Mouse (Mus musculus): ENCODE data around the gene Plpp4.

Gene Plpp4

GRCm38 (mm10) chr7:129256621-129257373 lies at the start of gene Plpp4:
Gene Plpp4, plus strand, starts transcription at chr7:129257031.
- no peak for DNase-seq

- no peak for DNase-seq
Measured at GRCm38 (mm10) chr7:129215926-129216543, 40.8 kb upstream of the Plpp4 start.

- no peak for DNase-seq
Measured at GRCm38 (mm10) chr7:129216547-129217195, 40.2 kb upstream of the Plpp4 start.

GRCm38 (mm10) chr7:129220948-129221347 lies 35.9 kb upstream of the Plpp4 start:
- no peak for DNase-seq

DNA sequence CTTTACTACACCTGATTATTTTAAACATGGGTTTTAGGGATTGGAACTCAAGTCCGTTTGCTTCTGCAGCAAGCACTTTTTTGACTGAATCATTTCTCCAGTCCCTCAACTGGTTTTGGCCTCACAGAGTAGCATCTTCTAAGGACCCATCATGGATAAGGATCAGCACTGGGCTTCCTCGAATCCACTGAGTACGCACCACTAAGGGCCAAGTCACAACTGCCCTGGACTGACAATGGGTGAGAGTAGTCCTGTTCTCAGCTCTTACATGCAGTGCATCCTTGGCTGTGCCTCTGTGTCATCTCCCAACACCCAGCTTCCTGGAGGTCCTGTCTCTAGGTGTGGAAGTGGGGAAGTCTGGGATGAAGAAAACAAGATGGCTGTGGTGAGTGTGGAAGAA lies 35.2 kb upstream of the Plpp4 start:
- DNase-seq = no peak

DNA sequence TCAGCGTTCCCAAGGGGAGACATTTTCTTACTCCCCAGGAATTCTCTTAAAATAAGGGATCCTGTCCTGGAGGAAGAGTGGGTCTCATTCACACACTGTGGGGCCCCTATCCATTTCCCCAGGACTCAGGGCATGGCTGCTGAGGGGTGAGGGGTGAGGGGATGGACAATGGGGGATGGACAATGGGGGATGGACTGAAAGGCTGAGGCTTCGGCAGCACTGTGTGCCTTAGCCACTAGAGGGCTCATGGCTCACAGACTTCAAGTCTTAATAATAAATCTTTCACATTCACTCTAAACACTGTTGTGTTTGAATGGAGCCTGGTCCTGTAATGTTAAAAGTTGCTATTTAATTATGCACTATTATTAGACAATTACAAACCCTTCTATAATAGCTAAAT lies 21.4 kb upstream of the Plpp4 start:
- no peak for DNase-seq

DNA sequence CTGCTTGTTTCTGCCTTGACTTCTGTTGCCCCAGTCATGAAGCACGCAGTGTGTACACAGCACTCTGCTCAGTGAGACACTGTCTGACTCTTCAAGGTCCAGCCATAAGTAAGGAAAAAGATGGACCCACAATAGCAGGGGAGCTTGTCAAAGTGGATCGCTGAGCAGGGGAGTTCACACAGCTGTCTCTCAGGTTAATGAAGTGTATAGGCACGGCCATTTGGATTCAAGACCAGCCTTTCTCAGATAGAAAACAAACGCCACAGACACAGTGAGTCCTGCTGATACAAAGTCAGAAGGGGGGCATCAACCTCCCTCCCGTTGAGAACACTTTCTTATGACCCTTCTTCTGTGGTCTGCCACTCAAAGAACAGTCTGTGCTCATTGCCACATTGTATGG lies 20.8 kb upstream of the Plpp4 start:
- no peak for DNase-seq

GRCm38 (mm10) chr7:129250981-129251380 lies 5.8 kb upstream of the Plpp4 start:
- DNase-seq = no peak

GRCm38 (mm10) chr7:129253406-129253805 lies 3.4 kb upstream of the Plpp4 start:
- DNase-seq = no peak

GRCm38 (mm10) chr7:129254126-129254525 lies 2.7 kb upstream of the Plpp4 start:
- DNase-seq = no peak

DNA sequence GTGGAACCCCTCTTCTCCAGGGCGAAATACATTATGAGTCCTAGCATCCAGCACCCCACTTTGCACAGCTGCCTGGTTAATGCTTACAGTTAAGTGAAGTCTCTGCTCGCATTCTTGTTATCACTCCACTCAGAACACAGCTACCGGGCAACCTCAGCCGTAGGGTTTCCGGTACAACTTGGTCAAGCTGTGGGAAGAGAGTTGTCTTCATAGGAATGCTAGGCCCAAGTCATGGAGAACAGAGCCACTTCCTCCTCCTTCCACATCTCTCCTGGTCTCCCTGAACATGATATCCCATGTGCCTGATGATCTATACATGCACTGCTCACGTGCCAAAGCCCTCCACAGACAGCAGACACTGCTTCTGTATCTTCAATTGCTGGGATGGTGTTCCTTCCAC lies 1.4 kb upstream of the Plpp4 start:
- no peak for DNase-seq

- DNase-seq = no peak
Measured at GRCm38 (mm10) chr7:129257374-129258018, 665 bp downstream of the Plpp4 start.

GRCm38 (mm10) chr7:129258331-129258730 lies 1.5 kb downstream of the Plpp4 start:
- no peak for DNase-seq

GRCm38 (mm10) chr7:129259195-129259594 lies 2.4 kb downstream of the Plpp4 start:
- no peak for DNase-seq

- DNase-seq = no peak
Measured at GRCm38 (mm10) chr7:129273867-129274266, 17.0 kb downstream of the Plpp4 start.

DNA sequence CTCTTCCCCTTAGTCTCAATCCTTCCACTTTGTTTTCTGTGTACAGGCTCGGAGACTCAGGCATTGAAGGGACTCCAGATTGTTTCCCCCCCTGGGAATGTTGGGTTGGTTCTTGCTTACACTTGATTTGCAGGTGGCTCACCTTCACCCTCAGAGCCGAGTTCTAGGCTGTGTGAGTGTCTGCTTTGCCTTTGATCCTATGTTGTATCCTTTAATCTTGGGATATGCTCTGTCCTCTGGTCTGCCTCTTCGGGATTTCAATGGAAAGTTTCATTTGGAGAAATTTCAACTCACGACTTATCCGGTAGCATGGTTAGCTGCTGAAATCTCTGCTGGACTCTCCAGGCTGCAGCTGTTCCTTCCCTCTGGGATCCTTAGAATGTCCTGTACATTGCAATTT lies 17.9 kb downstream of the Plpp4 start:
- no peak for DNase-seq

DNA sequence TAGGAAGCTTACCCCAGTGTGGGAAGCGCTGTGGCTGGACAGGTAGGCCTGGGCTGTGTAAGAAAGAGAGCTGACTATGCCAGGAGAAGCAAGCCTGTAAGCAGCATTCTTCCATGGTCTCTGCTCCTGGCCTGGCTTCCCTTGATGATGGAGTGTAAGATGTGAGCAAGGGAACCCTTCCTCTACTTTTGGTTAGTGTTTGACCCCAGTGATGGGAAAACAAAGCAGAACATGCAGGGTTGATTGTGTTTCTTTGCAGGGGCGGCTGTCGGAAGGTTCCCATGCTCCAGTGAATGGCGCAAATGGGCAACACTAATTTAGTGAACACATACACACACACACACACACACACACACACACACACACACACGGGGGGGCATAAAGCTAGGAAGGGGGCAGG lies 20.9 kb downstream of the Plpp4 start:
- no peak for DNase-seq

DNA sequence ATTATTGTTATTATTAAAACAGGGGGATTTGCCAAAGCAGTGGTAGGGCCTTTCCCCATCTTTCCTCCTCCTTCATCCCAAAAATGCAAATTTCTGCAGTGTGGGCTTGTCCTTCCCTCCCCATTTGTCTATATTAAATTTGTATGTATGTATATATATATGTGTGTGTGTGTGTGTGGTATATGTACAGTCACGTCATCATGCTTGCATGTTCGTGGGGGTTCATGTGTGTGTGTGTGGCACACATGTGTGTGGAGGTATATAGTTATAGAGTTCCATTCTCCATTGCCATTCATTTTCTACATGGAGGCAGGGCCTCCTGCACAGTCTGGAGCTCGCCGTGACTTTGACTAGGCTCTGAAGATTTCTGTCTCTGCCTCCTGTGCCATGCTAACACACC lies 22.0 kb downstream of the Plpp4 start:
- DNase-seq = no peak

DNA sequence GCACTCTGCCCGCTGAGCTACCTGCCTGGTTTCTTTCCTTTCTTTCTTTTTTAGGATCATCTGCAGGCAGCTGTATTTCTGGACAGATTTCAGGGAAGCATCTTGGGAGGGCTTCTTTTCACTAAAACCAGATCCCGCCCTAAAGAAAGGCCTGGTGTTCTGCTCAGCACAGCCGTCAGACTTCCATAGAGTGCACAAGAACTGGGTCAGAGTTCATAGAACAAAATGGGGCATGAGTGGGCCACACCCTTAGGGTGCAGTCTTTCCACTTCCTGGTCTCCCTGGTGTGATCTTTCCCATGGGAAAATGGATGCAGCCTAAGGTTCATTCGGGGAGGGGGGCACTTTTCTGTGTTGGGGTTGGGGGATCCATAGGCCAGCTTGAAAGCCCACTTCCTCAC lies 22.4 kb downstream of the Plpp4 start:
- DNase-seq = no peak

DNA sequence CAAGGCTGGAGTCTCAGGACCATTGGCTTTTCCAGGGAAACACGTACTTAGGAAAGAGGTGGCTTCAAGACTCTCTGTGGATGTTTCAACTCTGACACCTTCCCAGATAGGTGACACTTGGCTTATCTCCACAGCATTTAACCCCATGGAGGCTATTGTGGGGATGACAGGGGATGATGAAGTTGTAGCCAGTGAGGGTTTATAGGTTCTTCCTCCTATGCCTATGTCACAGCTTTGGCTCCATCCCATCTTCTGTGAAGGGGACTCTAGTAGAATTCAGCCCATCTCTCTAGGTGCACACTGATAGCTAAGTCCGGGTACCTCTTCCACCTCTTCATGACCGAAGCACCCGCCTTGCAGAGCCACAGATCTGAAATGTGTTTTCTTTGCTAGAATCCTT lies 25.1 kb downstream of the Plpp4 start:
- no peak for DNase-seq

DNA sequence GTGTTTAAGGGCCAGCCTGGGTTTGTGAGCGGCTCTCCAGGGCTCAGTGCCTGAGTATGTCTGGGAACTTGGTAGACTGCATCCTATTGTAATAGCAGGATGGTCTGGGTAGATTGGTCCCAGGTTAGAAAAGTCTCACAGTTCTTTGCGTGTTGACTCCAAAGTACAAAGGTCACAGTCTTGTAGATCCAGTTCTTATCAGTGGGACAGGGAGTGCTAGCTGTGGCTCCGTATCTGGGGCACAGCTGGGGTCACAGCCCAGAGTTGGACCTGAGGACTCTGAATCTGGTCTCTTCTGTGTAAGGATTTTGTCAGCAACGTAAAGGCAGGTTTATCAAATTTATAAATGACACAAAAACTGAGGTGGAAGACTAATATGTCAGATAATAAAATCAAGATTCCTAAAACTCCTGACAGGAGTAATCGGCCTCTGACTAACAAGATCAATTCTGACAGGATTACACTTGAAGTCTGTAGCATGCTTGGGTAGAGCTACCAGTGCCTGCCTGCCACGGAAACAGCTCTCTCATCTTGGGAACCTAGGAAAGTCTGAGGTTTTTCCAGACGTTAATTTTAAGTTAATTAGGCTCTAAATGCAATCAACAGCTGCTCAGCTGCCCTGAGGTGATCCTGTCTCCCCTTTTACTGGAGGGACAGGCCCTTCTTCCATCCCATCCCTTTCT lies 28.5 kb downstream of the Plpp4 start:
- no peak for DNase-seq

GRCm38 (mm10) chr7:129293211-129293610 lies 36.4 kb downstream of the Plpp4 start:
- no peak for DNase-seq

GRCm38 (mm10) chr7:129301622-129302021 lies 44.8 kb downstream of the Plpp4 start:
- no peak for DNase-seq

All from thymus, postnatal 14 days (tissue).